Mouse (Mus musculus) gastrocnemius, adult 2 months (tissue): ENCODE measurements at regions not wholly inside any gene's neighbourhood (a gene's known extent, or its start where the extent isn't known, plus 50 kb on each side); places are given as distances from the start of the nearest gene placed in this dataset.
"Not testable (repeated sequence)": the region's sequence is repeated elsewhere in the genome, so short reads cannot be mapped to it uniquely, and the experiment has no call there.

Experiments
- DNase-seq: peaks from one replicate; pipeline ENCODE4 v3.0.0; 2022
- H3K27ac ChIP-seq: fragments of 200-600 bp; 2 replicates; pipeline ENCODE4 v1.8.1; 2022; ENCODE audit warnings: mild to moderate bottlenecking
- H3K4me3 ChIP-seq: fragments of 200-600 bp; 2 replicates; pipeline ENCODE4 v1.8.1; 2022; ENCODE audit warnings: mild to moderate bottlenecking, moderate library complexity
- CTCF ChIP-seq: fragments of 200-600 bp; IDR thresholded peaks from 2 replicates; pipeline ENCODE4 v1.8.1; 2022; ENCODE audit warnings: antibody characterized with exemption, mild to moderate bottlenecking, moderate library complexity
- intact Hi-C: fragments of 180-260 bp; cut with DNase I; formaldehyde crosslinking; loops from one replicate; pipeline ENCODE4 v1.15.1; 2025

GRCm38 (mm10) chr7:39596403-39596802 is 78.8 kb downstream of the Zfp619 start:
- DNase-seq = no peak
- H3K4me3 ChIP-seq = no peak overlapping the region
- TF ChIP-seq CTCF = peak; percentile 10; the same call in 1 of the 2 replicates
- no peak overlapping the region for H3K27ac ChIP-seq
- intact Hi-C loops = no loop called here

GRCm38 (mm10) chr7:39613767-39614166 is 96.2 kb downstream of the Zfp619 start:
- H3K4me3 ChIP-seq = no peak overlapping the region
- no peak overlapping the region for H3K27ac ChIP-seq
- no peak for TF ChIP-seq CTCF
- DNase-seq = no peak
- intact Hi-C loops = no loop called here

DNA sequence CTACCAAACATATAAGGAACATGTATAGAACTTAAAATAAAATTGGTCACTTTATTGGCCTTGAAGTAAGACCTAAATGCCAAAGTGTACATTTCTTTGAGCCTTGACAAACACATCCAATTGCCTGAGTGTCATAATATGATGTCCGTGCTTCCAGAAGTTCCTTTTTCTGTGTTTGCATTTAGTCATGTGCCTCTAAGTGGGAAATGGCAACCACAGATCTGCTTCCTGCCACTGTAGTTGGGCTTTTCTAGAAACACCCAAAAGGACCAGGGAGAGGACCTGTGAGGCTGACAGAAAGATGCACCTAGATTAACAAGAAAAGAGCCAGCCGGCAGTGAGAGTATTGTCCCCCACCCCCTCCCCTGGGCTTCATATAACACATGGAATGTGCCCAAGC is 97.5 kb downstream of the Zfp619 start:
- no peak for DNase-seq
- Histone ChIP-seq H3K27ac (no peak overlapping the region), H3K4me3 (no peak overlapping the region)
- TF ChIP-seq CTCF = no peak
- intact Hi-C loops = no loop called here

- no peak overlapping the region for H3K4me3 ChIP-seq
- DNase-seq = no peak
These were observed 104.2 kb downstream of the Zfp619 start for GRCm38 (mm10) chr7:39621796-39622195.

GRCm38 (mm10) chr7:39632836-39633235 is 115.3 kb downstream of the Zfp619 start:
- Histone ChIP-seq H3K4me3 (no peak overlapping the region), H3K27ac (no peak overlapping the region)
- no peak for TF ChIP-seq CTCF
- intact Hi-C loops = no loop called here
- DNase-seq = no peak

More at GRCm38 (mm10) chr7:39621796-39622195, 104.2 kb downstream of the Zfp619 start:
- intact Hi-C loops = no loop called here
- no peak for TF ChIP-seq CTCF
- no peak overlapping the region for H3K27ac ChIP-seq

- no peak overlapping the region for H3K27ac ChIP-seq
- no peak for TF ChIP-seq CTCF
- no peak overlapping the region for H3K4me3 ChIP-seq
- DNase-seq = no peak
- intact Hi-C loops = no loop called here
These were observed 124.8 kb downstream of the Zfp619 start for GRCm38 (mm10) chr7:39642333-39642732.

DNA sequence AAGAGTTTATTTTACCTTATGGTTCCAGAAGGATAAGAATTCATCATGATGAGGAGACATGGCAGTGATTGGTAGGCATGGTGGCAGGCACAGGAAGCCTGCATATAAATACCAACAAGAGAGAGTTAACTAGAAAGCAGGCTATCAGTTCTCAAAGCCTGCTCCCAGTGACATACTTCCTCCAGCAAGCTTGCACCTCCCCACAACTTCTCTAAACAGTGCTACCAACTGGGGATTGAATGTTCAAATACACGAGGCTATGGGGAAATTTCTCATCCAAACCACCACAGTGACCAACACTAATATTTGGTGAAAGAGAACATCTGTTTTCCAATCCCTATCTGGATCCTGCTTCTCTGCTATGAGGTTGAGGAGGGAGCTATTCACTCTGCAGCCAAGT is 125.8 kb downstream of the Zfp619 start:
- H3K27ac ChIP-seq = no peak overlapping the region
- no peak overlapping the region for H3K4me3 ChIP-seq
- intact Hi-C loops = no loop called here
- no peak for TF ChIP-seq CTCF
- no peak for DNase-seq

GRCm38 (mm10) chr7:39650483-39651102 is 133.0 kb downstream of the Zfp619 start:
- DNase-seq = no peak
- H3K4me3 ChIP-seq = no peak overlapping the region
- TF ChIP-seq CTCF = no peak
- H3K27ac ChIP-seq = no peak overlapping the region
- intact Hi-C loops = no loop called here

GRCm38 (mm10) chr7:39654563-39655286 is 137.2 kb downstream of the Zfp619 start:
- peak overlapping the region; percentile 53; the same call in 1 of the 2 replicates for H3K27ac ChIP-seq
- no peak for DNase-seq
- TF ChIP-seq CTCF = no peak
- peak overlapping the region; percentile 7; the same call in 1 of the 2 replicates for H3K4me3 ChIP-seq
- intact Hi-C loops = no loop called here

DNA sequence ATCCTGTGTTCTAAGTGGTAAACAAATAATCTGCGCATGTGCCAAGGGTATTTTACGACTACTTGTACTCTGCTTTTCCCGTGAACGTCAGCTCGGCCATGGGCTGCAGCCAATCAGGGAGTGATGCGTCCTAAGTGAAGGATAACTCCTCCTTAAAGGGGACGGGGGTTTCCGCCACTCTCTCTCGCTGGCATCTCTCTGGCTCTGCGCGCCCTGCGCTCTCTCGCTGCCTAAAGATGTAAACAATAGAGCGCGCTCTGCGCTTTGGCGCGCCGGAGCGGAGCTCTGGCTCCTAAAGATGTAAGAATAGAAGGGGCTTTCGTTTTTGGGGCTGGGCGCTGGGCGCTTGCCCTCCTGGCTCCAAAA is 137.7 kb downstream of the Zfp619 start:
- intact Hi-C loops = not testable (repeated sequence)
- DNase-seq = peak; percentile 18
- H3K4me3 ChIP-seq = peak overlapping the region; percentile 67
- peak overlapping the region; percentile 72 for H3K27ac ChIP-seq

GRCm38 (mm10) chr7:39655709-39656397 is 138.3 kb downstream of the Zfp619 start:
- no peak for TF ChIP-seq CTCF
- DNase-seq = no peak
- intact Hi-C loops = no loop called here
- H3K27ac ChIP-seq = peak overlapping the region; percentile 72
- peak overlapping the region; percentile 67 for H3K4me3 ChIP-seq

DNA sequence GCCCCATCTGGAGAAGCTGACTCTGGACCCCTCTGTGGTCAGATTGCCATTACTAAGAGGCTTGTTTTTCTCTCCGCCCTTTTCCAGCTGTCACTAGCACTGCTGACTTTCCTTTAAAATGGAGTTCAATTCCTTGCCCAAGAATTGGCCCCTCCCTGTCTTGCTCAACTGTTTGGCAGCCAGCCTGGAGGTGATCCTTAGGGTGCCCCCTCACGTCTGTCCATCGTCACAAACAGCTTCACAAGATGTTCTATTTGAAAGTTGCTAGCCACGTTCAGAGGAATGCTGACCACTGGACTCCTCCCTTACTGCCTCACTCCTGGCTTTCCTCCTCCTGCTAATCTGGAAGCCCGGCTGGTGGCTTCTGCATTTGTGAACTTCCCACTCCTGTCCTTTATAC is 142.0 kb downstream of the Zfp619 start:
- intact Hi-C loops = no loop called here
- peak; percentile 47 for DNase-seq
- Histone ChIP-seq H3K4me3 (no peak overlapping the region), H3K27ac (no peak overlapping the region)
- TF ChIP-seq CTCF = no peak

GRCm38 (mm10) chr7:39675124-39675846 is 157.7 kb downstream of the Zfp619 start:
- intact Hi-C loops = no loop called here
- no peak for DNase-seq
- no peak for TF ChIP-seq CTCF
- H3K27ac ChIP-seq = no peak overlapping the region
- H3K4me3 ChIP-seq = no peak overlapping the region
